In the genomic region with DNA sequence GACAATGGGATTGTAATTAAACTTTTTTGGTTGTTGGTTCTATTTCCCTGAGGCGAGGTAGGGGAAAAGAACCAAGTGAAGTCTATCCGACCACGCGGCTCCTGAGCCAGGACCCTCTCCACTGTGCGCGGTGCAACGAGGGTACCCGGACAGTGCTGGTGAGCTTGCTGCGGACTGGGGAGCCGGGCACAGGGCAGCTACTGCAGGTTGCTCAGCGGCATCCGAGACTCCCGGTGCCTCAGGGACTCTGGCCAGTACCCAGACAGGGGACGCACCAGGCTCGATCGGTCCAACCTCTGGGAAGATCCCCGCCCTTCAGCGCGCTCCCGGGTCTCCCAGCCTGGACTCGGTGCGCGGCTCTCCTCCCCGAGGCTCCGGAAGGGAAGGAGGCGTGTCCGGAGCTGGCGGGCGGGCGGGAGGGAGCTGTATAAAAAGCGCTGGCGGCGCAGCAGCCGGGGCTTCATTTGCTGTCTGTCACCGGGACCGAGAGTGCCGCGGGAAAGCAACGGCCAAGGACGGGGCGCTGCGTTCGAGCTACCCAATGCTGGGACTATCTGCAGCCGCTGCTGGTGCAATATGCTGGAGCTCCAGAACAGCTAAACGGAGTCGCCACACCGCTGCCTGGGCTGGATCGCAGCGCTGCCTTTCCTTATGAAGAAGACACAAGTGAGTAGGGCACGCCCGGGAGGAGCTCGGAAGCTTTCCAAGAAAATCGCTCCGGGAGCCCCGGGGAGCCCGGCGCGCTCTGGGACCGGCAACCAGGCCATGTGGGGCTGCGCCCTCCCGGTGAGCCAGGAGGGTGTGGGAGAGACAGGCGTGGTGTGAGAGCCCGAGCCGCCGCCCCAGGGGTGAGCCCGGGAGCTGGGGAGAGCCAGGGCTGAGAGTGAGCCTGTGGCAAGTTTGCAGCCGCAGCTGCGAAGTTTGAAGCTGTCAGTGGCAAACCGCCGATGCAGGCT, we compare ENCODE assay signal across 7 mouse cellular contexts. TPM values are rescaled to one million over a fixed set of nuclear protein-coding genes. Genes with fewer than 3 reads are reported as not detected.
DNase-seq lines count a peak whose midpoint lies in the region; ATAC-seq and TF ChIP-seq lines count a peak whose summit lies in the region.

A gene (plus strand): TSS at position 261 of the 956 bp plus-strand sequence.

- ATAC-seq in granulocyte monocyte progenitor cell, adult 5-6 weeks (replicated peaks; ENCODE audit: poor library complexity, severe bottlenecking) = peak; percentile 61
- ATAC-seq in intestine, postnatal 0 days = peak; percentile 90
- ATAC-seq in limb, embryonic 11.5 days (ENCODE audit: insufficient number of reproducible peaks, low FRiP score, low TSS enrichment, low read depth) = peak; percentile 74
- peak; percentile 88 for ATAC-seq in midbrain, embryonic 11.5 days (ENCODE audit: low FRiP score)

- peak within 1 kb of the TSS; percentile 78 for H3K9ac ChIP-seq in intestine, postnatal 0 days (ENCODE audit: low read depth, low read length)
- H3K9ac ChIP-seq in limb, embryonic 11.5 days (ENCODE audit: low read length) = peak within 1 kb of the TSS; percentile 47; the same call in 1 of the 2 replicates
- peak within 1 kb of the TSS; percentile 53 for H3K9ac ChIP-seq in midbrain, embryonic 11.5 days (ENCODE audit: low read length)

- peak within 1 kb of the TSS; percentile 43 for H3K27ac ChIP-seq in intestine, postnatal 0 days (ENCODE audit: low read depth, low read length)
- H3K27ac ChIP-seq in limb, embryonic 11.5 days (replicated peaks; ENCODE audit: low read depth, low read length) = no peak within 1 kb of the TSS
- H3K27ac ChIP-seq in midbrain, embryonic 11.5 days (ENCODE audit: low read depth, low read length) = no peak within 1 kb of the TSS; the same call in 1 of the 2 replicates
- peak within 1 kb of the TSS; percentile 52 for H3K27ac ChIP-seq in spleen, adult 2 months (ENCODE audit: insufficient read depth, low read length)

- H3K27me3 ChIP-seq in intestine, postnatal 0 days (replicated peaks; ENCODE audit: control insufficient read depth, insufficient read depth, low read length) = no peaks in the 10 kb centered on the region
- peaks cover 18% of the 10 kb centered on the region for H3K27me3 ChIP-seq in limb, embryonic 11.5 days (ENCODE audit: control insufficient read depth, insufficient read depth, low read length)
- peaks cover 82% of the 10 kb centered on the region for H3K27me3 ChIP-seq in midbrain, embryonic 11.5 days (ENCODE audit: control insufficient read depth, insufficient read depth, low read length)
- H3K27me3 ChIP-seq in spleen, adult 2 months (ENCODE audit: control insufficient read depth, insufficient read depth, low read length) = peaks cover 7% of the 10 kb centered on the region

- peak within 1 kb of the TSS; percentile 80 for H3K4me2 ChIP-seq in intestine, postnatal 0 days (replicated peaks; ENCODE audit: low read depth)
- H3K4me2 ChIP-seq in limb, embryonic 11.5 days (ENCODE audit: low read depth, severe bottlenecking) = peak within 1 kb of the TSS; percentile 99
- H3K4me2 ChIP-seq in midbrain, embryonic 11.5 days = peak within 1 kb of the TSS; percentile 98

- under 1% methylated on average over 70 of the region's 70 CpGs for WGBS in intestine, postnatal 0 days
- WGBS in limb, embryonic 11.5 days = under 1% methylated on average over 70 of the region's 70 CpGs
- under 1% methylated on average over 69 of the region's 70 CpGs for WGBS in midbrain, embryonic 11.5 days
- 2% methylated on average over 69 of the region's 70 CpGs for WGBS in spleen, adult 2 months

- H3K36me3 ChIP-seq in intestine, postnatal 0 days (ENCODE audit: control insufficient read depth, insufficient read depth) = no peaks in the 10 kb centered on the region
- no peaks in the 10 kb centered on the region for H3K36me3 ChIP-seq in limb, embryonic 11.5 days (ENCODE audit: control insufficient read depth, insufficient read depth, low read length)
- no peaks in the 10 kb centered on the region for H3K36me3 ChIP-seq in midbrain, embryonic 11.5 days (ENCODE audit: control insufficient read depth, insufficient read depth, low read length)
- H3K36me3 ChIP-seq in spleen, adult 2 months (ENCODE audit: control insufficient read depth, insufficient read depth, low read length) = no peaks in the 10 kb centered on the region

- peak; percentile 10; the same call in 1 of the 2 replicates for TF ChIP-seq POLR2A in spleen, adult 2 months (IDR thresholded peaks at IDR 0.05; ENCODE audit: low read depth, low read length)

- 0 out of 2 replicates have a peak, but pooled peaks have one; percentile 4 for TF ChIP-seq CTCF in intestine, postnatal 0 days (IDR thresholded peaks at IDR 0.05; ENCODE audit: low read depth)
- no peak for TF ChIP-seq CTCF in spleen, adult 2 months (IDR thresholded peaks at IDR 0.05; ENCODE audit: extremely low read depth, insufficient read depth, insufficient read length, insufficient replicate concordance)

- peak within 1 kb of the TSS; percentile 62 for H3K4me3 ChIP-seq in intestine, postnatal 0 days (ENCODE audit: low read depth, low read length)
- peak within 1 kb of the TSS; percentile 60 for H3K4me3 ChIP-seq in limb, embryonic 11.5 days (ENCODE audit: low read depth, low read length)
- peak within 1 kb of the TSS; percentile 55 for H3K4me3 ChIP-seq in midbrain, embryonic 11.5 days (ENCODE audit: low read depth, low read length)
- peak within 1 kb of the TSS; percentile 58 for H3K4me3 ChIP-seq in spleen, adult 2 months (ENCODE audit: extremely low read depth, insufficient read depth, insufficient read length)

- peak; percentile 89 for DNase-seq in adrenal gland, postnatal 36 days
- peak; percentile 58 for DNase-seq in embryo, embryonic 11.5 days (ENCODE audit: low read depth, low spot score)
- peak; percentile 82 for DNase-seq in limb, embryonic 11.5 days (ENCODE audit: low spot score)
- peak; percentile 97 for DNase-seq in midbrain, embryonic 11.5 days (ENCODE audit: low spot score, missing footprints)
- DNase-seq in spleen, adult 2 months (ENCODE audit: low read depth in 1 of 2, low spot score in 2 of 2) = peak in 1 of 2 experiments; percentile 5

- H3K4me1 ChIP-seq in intestine, postnatal 0 days (replicated peaks; ENCODE audit: control insufficient read depth, insufficient read depth, low read length) = peaks cover 8% of the 10 kb centered on the region; the same call in 1 of the 2 replicates
- no peaks in the 10 kb centered on the region for H3K4me1 ChIP-seq in limb, embryonic 11.5 days (ENCODE audit: control insufficient read depth, insufficient read depth, low read length)
- peaks cover 5% of the 10 kb centered on the region for H3K4me1 ChIP-seq in midbrain, embryonic 11.5 days (ENCODE audit: control insufficient read depth, insufficient read depth, low read length)
- H3K4me1 ChIP-seq in spleen, adult 2 months (ENCODE audit: control insufficient read depth, insufficient read depth, insufficient read length) = peaks cover 2% of the 10 kb centered on the region; the same call in 1 of the 2 replicates

- H3K9me3 ChIP-seq in intestine, postnatal 0 days (ENCODE audit: control insufficient read depth) = no peaks in the 10 kb centered on the region
- H3K9me3 ChIP-seq in limb, embryonic 11.5 days (ENCODE audit: control insufficient read depth, low read length) = no peaks in the 10 kb centered on the region
- H3K9me3 ChIP-seq in midbrain, embryonic 11.5 days (ENCODE audit: control insufficient read depth, low read length) = no peaks in the 10 kb centered on the region

RNA-seq across cellular contexts. Expression of the gene that starts here (rescaled TPM):
- 10 to 100 TPM; 26.4 to 27.1 TPM for total RNA-seq in adrenal gland, postnatal 36 days (2021)
- 0.17 TPM in 1 of 2 replicates, not detected in the other for total RNA-seq in granulocyte monocyte progenitor cell, adult 5-6 weeks (2014; fragmentation: Nextera tagmentation)
- total RNA-seq in granulocyte monocyte progenitor cell, adult 5-6 weeks (2017) = not detected in 2 replicates
- 15.8 and 16.3 TPM in 2 replicates for polyA plus RNA-seq in intestine, postnatal 0 days (2015; fragmentation: Nextera tagmentation; extraction: Ambion mirVana)
- polyA plus RNA-seq in limb, embryonic 11.5 days (2014; fragmentation: Nextera tagmentation; extraction: Ambion mirVana) = 7.5 and 9.0 TPM in 2 replicates
- 12.8 and 13.7 TPM in 2 replicates for polyA plus RNA-seq in midbrain, embryonic 11.5 days (2014; fragmentation: Nextera tagmentation; extraction: Ambion mirVana)
- polyA plus RNA-seq in spleen, adult 2 months (2012; rRNA removed) = 7.8 and 14.3 TPM in 2 replicates

Comparison
In these comparisons a context has a peak if more than half of its experiments do, and no peak if none do; other contexts are left out.
1. RNA of the gene that starts here (total RNA-seq): 26.4 to 27.1 TPM in adrenal gland, postnatal 36 days; 0.17 TPM in granulocyte monocyte progenitor cell, adult 5-6 weeks; every median in the first group is over 10 times any median in the second.
2. Peak in ATAC-seq in granulocyte monocyte progenitor cell, adult 5-6 weeks; RNA of the gene not detected or under 1 TPM.
3. H3K27ac ChIP-seq: peak in intestine, postnatal 0 days (single experiment) and spleen, adult 2 months (single experiment); none in limb, embryonic 11.5 days (single experiment) and midbrain, embryonic 11.5 days (single experiment).
4. Peak in every context shown above with its lines, with median percentiles within 50 percentile points of each other: ATAC-seq, H3K4me2 ChIP-seq, H3K4me3 ChIP-seq and H3K9ac ChIP-seq.